Mouse (Mus musculus) megakaryocyte, embryonic 14.5 days (primary cell): Measurements from ENCODE around the gene Ecm1.

Source experiments
- FLI1 ChIP-seq: IDR thresholded peaks from 2 replicates; pipeline ENCODE4 v1.6.1; 2012; ENCODE audit warnings: low read length, inconsistent platforms, mixed read lengths
- GATA1 ChIP-seq: IDR thresholded peaks from 3 replicates; pipeline ENCODE4 v1.6.1; 2012; ENCODE audit warnings: mixed read lengths, low read length, inconsistent platforms, borderline replicate concordance

- TF ChIP-seq GATA1 (no peak), FLI1 (no peak)
Measured at GRCm38 (mm10) chr3:95756808-95757207, 17.4 kb upstream of the Ecm1 start.
